Mouse (Mus musculus) embryonic facial prominence, embryonic 14.5 days (tissue): ENCODE data around the gene Rae1. TPM values are rescaled to one million over a fixed set of nuclear protein-coding genes. Genes with fewer than 3 reads are reported as not detected.

Experiments used
- ATAC-seq: fragments of 200-750 bp; cut with Nextera tagmentation; 2 replicates; pipeline ENCODE4 v1.8.0; 2017; ENCODE audit warnings: low read depth, moderate number of reproducible peaks, moderate TSS enrichment
- DNase-seq: peaks from one replicate; pipeline ENCODE4 v3.0.0-alpha.2; 2015; ENCODE audit warnings: low spot score
- H3K27ac ChIP-seq: fragments of 300-500 bp; sonication (generic); replicated peaks from 2 replicates; pipeline ENCODE4 v1.5.1; 2014; ENCODE audit warnings: low read depth, mild to moderate bottlenecking, low read length, moderate library complexity
- H3K27me3 ChIP-seq: fragments of 300-500 bp; sonication (generic); replicated peaks from 2 replicates; pipeline ENCODE4 v1.6.1; 2014; ENCODE audit warnings: low read length; ENCODE audit not compliant: control insufficient read depth, insufficient read depth
- H3K36me3 ChIP-seq: fragments of 300-500 bp; sonication (generic); 2 replicates; pipeline ENCODE4 v1.6.1; 2014; ENCODE audit warnings: low read length, mixed read lengths; ENCODE audit not compliant: control insufficient read depth, insufficient read depth
- H3K4me1 ChIP-seq: fragments of 300-500 bp; sonication (generic); 2 replicates; pipeline ENCODE4 v1.6.1; 2014; ENCODE audit warnings: antibody characterized with exemption, low read length; ENCODE audit not compliant: control insufficient read depth, insufficient read depth
- H3K4me2 ChIP-seq: fragments of 300-500 bp; sonication (generic); 2 replicates; pipeline ENCODE4 v1.6.1; 2014; ENCODE audit warnings: low read depth, mild to moderate bottlenecking, low read length, moderate library complexity, mixed read lengths
- H3K4me3 ChIP-seq: fragments of 300-500 bp; sonication (generic); 2 replicates; pipeline ENCODE4 v1.5.1; 2014; ENCODE audit warnings: low read depth, mild to moderate bottlenecking, low read length
- H3K9ac ChIP-seq: fragments of 300-500 bp; sonication (generic); 2 replicates; pipeline ENCODE4 v1.6.1; 2014; ENCODE audit warnings: low read depth, mild to moderate bottlenecking, low read length, moderate library complexity, mixed read lengths
- H3K9me3 ChIP-seq: fragments of 300-500 bp; sonication (generic); 2 replicates; pipeline ENCODE4 v1.6.1; 2016; ENCODE audit warnings: low read length; ENCODE audit not compliant: control insufficient read depth
- WGBS: fragments of 180-500 bp; shearing (Covaris S2); extraction: QIAGEN DNeasy Blood & Tissue Kit; methylation state at CpG from one replicate; pipeline ENCODE4 v1.1.7; 2014; 5-methylcytosine and 5-hydroxymethylcytosine counted together
- polyA plus RNA-seq: library from polyadenylated mRNA; unstranded; fragments of >200 nt; fragmentation: Nextera tagmentation; extraction: Ambion mirVana; gene quantifications from 2 replicates; pipeline ENCODE4 v1.2.1, GENCODE M21; 2014

The Rae1 gene
- polyA plus RNA-seq, 1 experiment from 2014 or later, result 110 TPM

GRCm38 (mm10) chr2:173042504-173043162, 42.7 kb downstream of the Rae1 start:
- no peak overlapping the region for H3K27ac ChIP-seq
- H3K36me3 ChIP-seq, result no peaks in the 10 kb centered on the region
- H3K9ac ChIP-seq, result no peak overlapping the region

GRCm38 (mm10) chr2:173044198-173044970, 44.5 kb downstream of the Rae1 start:
- H3K9me3 ChIP-seq, result no peaks in the 10 kb centered on the region
- H3K4me3 ChIP-seq, result no peak overlapping the region
- H3K4me1 ChIP-seq, result no peaks in the 10 kb centered on the region
- H3K36me3 ChIP-seq, result no peaks in the 10 kb centered on the region
- DNase-seq (no peak), ATAC-seq (no peak)
- no peak overlapping the region for H3K9ac ChIP-seq
- H3K27me3 ChIP-seq, result no peaks in the 10 kb centered on the region
- H3K27ac ChIP-seq, result no peak overlapping the region
- no peak overlapping the region for H3K4me2 ChIP-seq
- 75% methylated on average over 16 of the region's 18 CpGs for WGBS

More at GRCm38 (mm10) chr2:173042504-173043162, 42.7 kb downstream of the Rae1 start:
- no peaks in the 10 kb centered on the region for H3K9me3 ChIP-seq
- no peaks in the 10 kb centered on the region for H3K27me3 ChIP-seq
- H3K4me3 ChIP-seq, result no peak overlapping the region
- ATAC-seq (no peak), DNase-seq (no peak)
- H3K4me2 ChIP-seq, result no peak overlapping the region
- no peaks in the 10 kb centered on the region for H3K4me1 ChIP-seq
- WGBS, result 54% methylated on average over 11 of the region's 11 CpGs

GRCm38 (mm10) chr2:173046582-173047297, 46.8 kb downstream of the Rae1 start:
- 51% methylated on average over 15 of the region's 15 CpGs for WGBS
- Histone ChIP-seq H3K4me3 (no peak overlapping the region), H3K27ac (no peak overlapping the region), H3K4me2 (no peak overlapping the region), H3K27me3 (no peaks in the 10 kb centered on the region), H3K4me1 (no peaks in the 10 kb centered on the region), H3K36me3 (no peaks in the 10 kb centered on the region), H3K9me3 (no peaks in the 10 kb centered on the region), H3K9ac (no peak overlapping the region)
- no peak for DNase-seq
- ATAC-seq, result no peak

- WGBS, result 59% methylated on average over 5 of the region's 5 CpGs
- H3K4me3 ChIP-seq, result no peak overlapping the region
- no peak for DNase-seq
Observed at GRCm38 (mm10) chr2:173047471-173047870, 47.6 kb downstream of the Rae1 start.

GRCm38 (mm10) chr2:173048041-173048745, 48.3 kb downstream of the Rae1 start:
- Histone ChIP-seq H3K27me3 (no peaks in the 10 kb centered on the region), H3K27ac (no peak overlapping the region), H3K9me3 (no peaks in the 10 kb centered on the region), H3K36me3 (no peaks in the 10 kb centered on the region), H3K4me2 (no peak overlapping the region), H3K4me3 (no peak overlapping the region), H3K4me1 (no peaks in the 10 kb centered on the region), H3K9ac (no peak overlapping the region)
- ATAC-seq (no peak), DNase-seq (no peak)
- 50% methylated on average over 17 of the region's 17 CpGs for WGBS

More at GRCm38 (mm10) chr2:173047471-173047870, 47.6 kb downstream of the Rae1 start:
- Histone ChIP-seq H3K4me1 (no peaks in the 10 kb centered on the region), H3K27me3 (no peaks in the 10 kb centered on the region), H3K9me3 (no peaks in the 10 kb centered on the region), H3K27ac (no peak overlapping the region), H3K4me2 (no peak overlapping the region), H3K36me3 (no peaks in the 10 kb centered on the region), H3K9ac (no peak overlapping the region)
- ATAC-seq, result no peak

GRCm38 (mm10) chr2:173049231-173049630, 49.3 kb downstream of the Rae1 start:
- no peak for ATAC-seq
- DNase-seq, result no peak
- H3K4me1 ChIP-seq, result no peaks in the 10 kb centered on the region
- WGBS, result 73% methylated on average over 3 of the region's 3 CpGs
- no peaks in the 10 kb centered on the region for H3K9me3 ChIP-seq
- no peaks in the 10 kb centered on the region for H3K36me3 ChIP-seq
- no peak overlapping the region for H3K4me3 ChIP-seq
- H3K9ac ChIP-seq, result no peak overlapping the region
- H3K4me2 ChIP-seq, result no peak overlapping the region
- H3K27me3 ChIP-seq, result no peaks in the 10 kb centered on the region
- no peak overlapping the region for H3K27ac ChIP-seq

- no peaks in the 10 kb centered on the region for H3K36me3 ChIP-seq
- 33% methylated on average over 6 of the region's 6 CpGs for WGBS
- DNase-seq (no peak), ATAC-seq (no peak)
- no peak overlapping the region for H3K27ac ChIP-seq
- H3K4me3 ChIP-seq, result no peak overlapping the region
- H3K9ac ChIP-seq, result no peak overlapping the region
- no peak overlapping the region for H3K4me2 ChIP-seq
- no peaks in the 10 kb centered on the region for H3K9me3 ChIP-seq
- H3K27me3 ChIP-seq, result no peaks in the 10 kb centered on the region
- no peaks in the 10 kb centered on the region for H3K4me1 ChIP-seq
Observed at GRCm38 (mm10) chr2:173049817-173050216, 49.9 kb downstream of the Rae1 start.

- H3K36me3 ChIP-seq, result no peaks in the 10 kb centered on the region
- no peaks in the 10 kb centered on the region for H3K9me3 ChIP-seq
- H3K4me2 ChIP-seq, result no peak overlapping the region
- no peaks in the 10 kb centered on the region for H3K4me1 ChIP-seq
- WGBS, result 39% methylated on average over 6 of the region's 8 CpGs
- no peak overlapping the region for H3K9ac ChIP-seq
- ATAC-seq (no peak), DNase-seq (no peak)
- no peak overlapping the region for H3K27ac ChIP-seq
- no peak overlapping the region for H3K4me3 ChIP-seq
- H3K27me3 ChIP-seq, result no peaks in the 10 kb centered on the region
Observed at GRCm38 (mm10) chr2:173050604-173051382, 50.9 kb downstream of the Rae1 start.
